Mouse (Mus musculus): ENCODE measurements around the gene Rnf13. TPM values are rescaled to one million over a fixed set of nuclear protein-coding genes. Genes with fewer than 3 reads are reported as not detected.
"Not testable (repeated sequence)": the region's sequence is repeated elsewhere in the genome, so short reads cannot be mapped to it uniquely, and the experiment has no call there.

Gene Rnf13
- polyA plus RNA-seq, 1 experiment from 2014 or later: 42.0 TPM

- H3K36me3 ChIP-seq: no peaks in the 10 kb centered on the region
- 93% methylated on average over 7 of the region's 7 CpGs for WGBS
- H3K9me3 ChIP-seq (replicated peaks): no peaks in the 10 kb centered on the region
- no peak overlapping the region for H3K4me3 ChIP-seq
- no peak for DNase-seq (ENCODE audit: low spot score)
- no peaks in the 10 kb centered on the region for H3K4me1 ChIP-seq
- no peaks in the 10 kb centered on the region for H3K27me3 ChIP-seq (ENCODE audit: low read depth, poor library complexity, severe bottlenecking)
- H3K27ac ChIP-seq: no peak overlapping the region
Measured at GRCm38 (mm10) chr3:57789005-57789962, 53.4 kb downstream of the Rnf13 start.

- Histone ChIP-seq H3K4me1 (no peaks in the 10 kb centered on the region), H3K36me3 (no peaks in the 10 kb centered on the region), H3K9me3 (replicated peaks) (no peaks in the 10 kb centered on the region), H3K27ac (no peak overlapping the region), H3K27me3 (ENCODE audit: low read depth, poor library complexity, severe bottlenecking) (no peaks in the 10 kb centered on the region), H3K4me3 (no peak overlapping the region)
- DNase-seq (ENCODE audit: low spot score): no peak
- 90% methylated on average over 3 of the region's 3 CpGs for WGBS
Measured at GRCm38 (mm10) chr3:57791104-57791503, 55.2 kb downstream of the Rnf13 start.

GRCm38 (mm10) chr3:57795071-57795470, 59.2 kb downstream of the Rnf13 start:
- H3K4me1 ChIP-seq; H3K9me3 ChIP-seq (replicated peaks); H3K27me3 ChIP-seq (ENCODE audit: low read depth, poor library complexity, severe bottlenecking); H3K36me3 ChIP-seq; H3K4me3 ChIP-seq; H3K27ac ChIP-seq; DNase-seq (ENCODE audit: low spot score): not testable (repeated sequence)
- 77% methylated on average over 6 of the region's 6 CpGs for WGBS

- Histone ChIP-seq H3K27me3 (ENCODE audit: low read depth, poor library complexity, severe bottlenecking) (no peaks in the 10 kb centered on the region), H3K9me3 (replicated peaks) (no peaks in the 10 kb centered on the region), H3K4me1 (no peaks in the 10 kb centered on the region), H3K36me3 (no peaks in the 10 kb centered on the region), H3K27ac (no peak overlapping the region), H3K4me3 (no peak overlapping the region)
- WGBS: 89% methylated on average over 6 of the region's 6 CpGs
- no peak for DNase-seq (ENCODE audit: low spot score)
Measured at GRCm38 (mm10) chr3:57815447-57815846, 79.6 kb downstream of the Rnf13 start.

- DNase-seq (ENCODE audit: low spot score): no peak
- no peak overlapping the region for H3K27ac ChIP-seq
- H3K27me3 ChIP-seq (ENCODE audit: low read depth, poor library complexity, severe bottlenecking): no peaks in the 10 kb centered on the region
- H3K36me3 ChIP-seq: peaks cover 6% of the 10 kb centered on the region; the same call in 1 of the 2 replicates
- H3K4me3 ChIP-seq: no peak overlapping the region
- H3K4me1 ChIP-seq: no peaks in the 10 kb centered on the region
- WGBS: 95% methylated on average over 3 of the region's 3 CpGs
- H3K9me3 ChIP-seq (replicated peaks): no peaks in the 10 kb centered on the region
Measured at GRCm38 (mm10) chr3:57825866-57826265, 90.0 kb downstream of the Rnf13 start.

- no peaks in the 10 kb centered on the region for H3K27me3 ChIP-seq (ENCODE audit: low read depth, poor library complexity, severe bottlenecking)
- no peak overlapping the region for H3K4me3 ChIP-seq
- DNase-seq (ENCODE audit: low spot score): no peak
- WGBS: 95% methylated on average over 11 of the region's 11 CpGs
- H3K36me3 ChIP-seq: peaks cover 2% of the 10 kb centered on the region; the same call in 1 of the 2 replicates
- no peak overlapping the region for H3K27ac ChIP-seq
- H3K4me1 ChIP-seq: no peaks in the 10 kb centered on the region
- no peaks in the 10 kb centered on the region for H3K9me3 ChIP-seq (replicated peaks)
Measured at GRCm38 (mm10) chr3:57833585-57833984, 97.7 kb downstream of the Rnf13 start.

GRCm38 (mm10) chr3:57836911-57837310, 101.0 kb downstream of the Rnf13 start:
- H3K27ac ChIP-seq: no peak overlapping the region
- no peaks in the 10 kb centered on the region for H3K9me3 ChIP-seq (replicated peaks)
- peaks cover 13% of the 10 kb centered on the region for H3K36me3 ChIP-seq
- no peak overlapping the region for H3K4me3 ChIP-seq
- H3K4me1 ChIP-seq: no peaks in the 10 kb centered on the region
- 94% methylated on average over 4 of the region's 4 CpGs for WGBS
- no peaks in the 10 kb centered on the region for H3K27me3 ChIP-seq (ENCODE audit: low read depth, poor library complexity, severe bottlenecking)
- DNase-seq (ENCODE audit: low spot score): no peak

- H3K27me3 ChIP-seq (ENCODE audit: low read depth, poor library complexity, severe bottlenecking): no peaks in the 10 kb centered on the region
- peaks cover 28% of the 10 kb centered on the region for H3K36me3 ChIP-seq
- no peak for DNase-seq (ENCODE audit: low spot score)
- H3K4me1 ChIP-seq: peaks cover 15% of the 10 kb centered on the region
- H3K27ac ChIP-seq: no peak overlapping the region
- no peaks in the 10 kb centered on the region for H3K9me3 ChIP-seq (replicated peaks)
- no peak overlapping the region for H3K4me3 ChIP-seq
Measured at GRCm38 (mm10) chr3:57843775-57844174, 107.9 kb downstream of the Rnf13 start.

GRCm38 (mm10) chr3:57845786-57846661, 110.2 kb downstream of the Rnf13 start:
- H3K27me3 ChIP-seq (ENCODE audit: low read depth, poor library complexity, severe bottlenecking): no peaks in the 10 kb centered on the region
- 22% methylated on average over 11 of the region's 11 CpGs for WGBS
- peaks cover 21% of the 10 kb centered on the region for H3K36me3 ChIP-seq
- DNase-seq (ENCODE audit: low spot score): peak; percentile 34
- no peak overlapping the region for H3K27ac ChIP-seq
- peak overlapping the region; percentile 88 for H3K4me3 ChIP-seq
- no peaks in the 10 kb centered on the region for H3K9me3 ChIP-seq (replicated peaks)
- H3K4me1 ChIP-seq: peaks cover 15% of the 10 kb centered on the region

GRCm38 (mm10) chr3:57846662-57846911, 110.7 kb downstream of the Rnf13 start:
- Histone ChIP-seq H3K4me3 (peak overlapping the region; percentile 88), H3K27me3 (ENCODE audit: low read depth, poor library complexity, severe bottlenecking) (no peaks in the 10 kb centered on the region), H3K36me3 (peaks cover 17% of the 10 kb centered on the region), H3K4me1 (peaks cover 15% of the 10 kb centered on the region), H3K9me3 (replicated peaks) (no peaks in the 10 kb centered on the region), H3K27ac (peak overlapping the region; percentile 89)
- WGBS: 3% methylated on average over 9 of the region's 9 CpGs
- no peak for DNase-seq (ENCODE audit: low spot score)

GRCm38 (mm10) chr3:57846912-57847759, 111.3 kb downstream of the Rnf13 start:
- H3K27me3 ChIP-seq (ENCODE audit: low read depth, poor library complexity, severe bottlenecking): no peaks in the 10 kb centered on the region
- H3K9me3 ChIP-seq (replicated peaks): no peaks in the 10 kb centered on the region
- peak; percentile 80 for DNase-seq (ENCODE audit: low spot score)
- H3K4me3 ChIP-seq: peak overlapping the region; percentile 88
- peaks cover 17% of the 10 kb centered on the region for H3K36me3 ChIP-seq
- under 1% methylated on average over 97 of the region's 104 CpGs for WGBS
- peak overlapping the region; percentile 89 for H3K27ac ChIP-seq
- H3K4me1 ChIP-seq: peaks cover 15% of the 10 kb centered on the region

GRCm38 (mm10) chr3:57847760-57848185, 111.9 kb downstream of the Rnf13 start, which contains the start of gene Pfn2:
TSS of gene Pfn2 (minus strand) at chr3:57848079.
- WGBS: under 1% methylated on average over 52 of the region's 52 CpGs

More at GRCm38 (mm10) chr3:57847760-57848185, 111.9 kb downstream of the Rnf13 start, which contains the start of gene Pfn2:
- no peaks in the 10 kb centered on the region for H3K27me3 ChIP-seq (ENCODE audit: low read depth, poor library complexity, severe bottlenecking)
- peak within 1 kb of the TSS; percentile 89 for H3K27ac ChIP-seq
- peak; percentile 88 for DNase-seq (ENCODE audit: low spot score)
- H3K9me3 ChIP-seq (replicated peaks): no peaks in the 10 kb centered on the region
- peak within 1 kb of the TSS; percentile 88 for H3K4me3 ChIP-seq
- peaks cover 15% of the 10 kb centered on the region for H3K4me1 ChIP-seq
- peaks cover 10% of the 10 kb centered on the region for H3K36me3 ChIP-seq
